Mouse (Mus musculus) cortical plate, adult 2 months (tissue): ENCODE results near the gene Rabggtb. TPM values are rescaled to one million over a fixed set of nuclear protein-coding genes. Genes with fewer than 3 reads are reported as not detected.

Source experiments
- H3K27ac ChIP-seq: fragments of 200-500 bp; 2 replicates; pipeline ENCODE4 v1.5.1; 2012; ENCODE audit warnings: low read length, control low read depth, inconsistent platforms; ENCODE audit not compliant: insufficient read depth
- H3K4me1 ChIP-seq: fragments of 200-500 bp; 2 replicates; pipeline ENCODE4 v1.6.1; 2011; ENCODE audit warnings: low read length; ENCODE audit not compliant: control insufficient read depth, insufficient read depth
- H3K4me3 ChIP-seq: fragments of 200-500 bp; 2 replicates; pipeline ENCODE4 v1.5.1; 2011; ENCODE audit warnings: mild to moderate bottlenecking, low read length, control low read depth; ENCODE audit not compliant: insufficient read depth
- CTCF ChIP-seq: fragments of 200-500 bp; IDR thresholded peaks from 2 replicates; pipeline ENCODE4 v1.5.1; 2011; ENCODE audit warnings: mild to moderate bottlenecking, control low read depth, low read length; ENCODE audit not compliant: insufficient read depth; ENCODE audit errors: extremely low read depth
- POLR2A ChIP-seq: fragments of 200-500 bp; IDR thresholded peaks from 2 replicates; pipeline ENCODE4 v1.6.1; 2011; ENCODE audit warnings: mild to moderate bottlenecking, low read length, control low read depth; ENCODE audit not compliant: insufficient read depth; ENCODE audit errors: extremely low read depth
- polyA plus RNA-seq: library from polyadenylated mRNA; depleted of rRNA; stranded (reverse); fragments of >200 nt; gene quantifications from 2 replicates; pipeline ENCODE4 v1.2.3, GENCODE M21; 2012

Rabggtb gene
- polyA plus RNA-seq, 1 experiment = 64.9 TPM

DNA sequence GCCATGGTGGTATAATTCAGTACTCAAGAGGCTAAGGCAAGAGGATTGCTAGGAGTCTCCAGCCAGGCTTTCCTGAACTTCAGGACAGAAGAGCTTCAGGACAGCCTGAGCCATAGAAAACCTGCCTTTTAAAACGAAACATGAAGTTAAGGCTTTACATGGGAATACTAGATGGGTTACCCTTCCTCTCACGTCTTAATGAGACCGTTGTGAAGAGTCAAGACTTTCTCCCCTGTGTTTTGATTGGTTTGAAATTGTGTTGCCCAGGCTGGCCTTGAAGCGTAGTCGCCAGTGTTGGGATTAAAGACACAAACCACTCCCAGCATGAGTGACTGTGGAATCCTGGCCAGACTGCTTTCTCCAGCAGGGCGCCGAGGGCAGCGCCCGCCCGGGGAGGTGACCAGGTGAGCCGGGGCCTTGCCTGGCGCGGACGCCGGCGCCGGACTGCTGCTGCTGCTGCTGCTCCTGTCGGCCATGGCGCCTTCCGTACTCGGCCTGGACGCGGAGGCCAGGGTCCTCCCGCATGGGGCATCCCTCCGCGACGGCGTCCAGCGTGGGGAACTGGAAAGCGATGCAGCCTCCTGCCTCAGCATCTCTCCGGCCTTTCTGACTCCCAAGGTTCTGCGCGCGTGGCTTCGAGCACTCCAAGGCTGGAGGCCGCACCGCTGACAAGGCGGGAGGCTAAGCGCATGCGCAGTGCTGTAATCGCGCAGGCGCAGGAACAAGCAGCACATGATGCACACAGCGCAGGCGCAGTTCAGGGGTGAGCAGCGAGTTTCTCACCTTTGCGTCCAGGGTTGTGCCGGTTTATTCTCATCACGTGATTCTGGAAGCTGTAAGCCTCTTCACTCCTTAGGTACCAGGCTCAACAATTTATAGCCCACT lies 7.3 kb downstream of the Rabggtb start:
- TF ChIP-seq POLR2A (no peak), CTCF (no peak)

DNA sequence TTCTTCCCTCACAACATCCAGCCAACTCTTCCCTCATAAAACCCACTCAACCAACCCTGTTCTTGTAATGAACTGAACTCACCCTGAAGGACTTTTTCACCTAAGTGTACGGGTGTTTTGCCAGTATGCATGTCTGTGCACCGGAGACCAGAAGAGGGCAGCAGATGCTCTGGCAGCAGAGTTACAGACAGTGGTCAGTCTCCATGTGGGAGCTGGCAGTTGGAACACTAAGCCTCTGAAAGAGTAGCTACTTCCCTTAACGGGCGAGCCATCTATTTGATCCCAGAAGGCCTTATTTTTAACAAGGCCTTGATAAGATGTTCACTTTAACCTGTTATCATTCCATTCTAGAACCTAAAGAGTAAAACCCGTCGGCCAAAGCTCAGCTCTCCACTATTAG lies 8.2 kb downstream of the Rabggtb start:
- no peak overlapping the region for H3K27ac ChIP-seq
- TF ChIP-seq CTCF (peak; percentile 54), POLR2A (no peak)
- H3K4me1 ChIP-seq = peaks cover 2% of the 10 kb centered on the region; the same call in 1 of the 2 replicates
- H3K4me3 ChIP-seq = no peak overlapping the region

More for the DNA sequence above, 7.3 kb downstream of the Rabggtb start:
- Histone ChIP-seq H3K27ac (no peak overlapping the region), H3K4me1 (peaks cover 3% of the 10 kb centered on the region), H3K4me3 (no peak overlapping the region)

DNA sequence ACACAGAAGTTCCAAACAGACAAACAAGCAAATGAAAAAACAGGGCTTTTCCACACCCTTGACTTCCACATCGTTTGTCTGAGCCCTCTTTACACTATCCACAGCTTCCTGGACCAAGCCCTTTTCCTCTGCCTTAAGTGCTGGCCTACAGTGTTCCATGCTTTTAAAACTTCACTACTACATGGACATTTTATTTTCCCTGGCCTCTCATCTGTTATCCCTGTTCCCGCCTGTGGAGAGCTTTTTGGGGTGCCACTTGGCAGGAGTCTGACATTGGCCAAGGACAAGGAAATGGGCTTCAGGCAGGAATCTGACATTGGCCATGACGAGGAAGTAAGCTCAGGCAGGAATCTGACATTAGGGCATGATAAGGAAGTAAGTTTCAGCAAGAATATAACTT lies 10.2 kb downstream of the Rabggtb start:
- Histone ChIP-seq H3K4me3 (no peak overlapping the region), H3K27ac (no peak overlapping the region), H3K4me1 (no peaks in the 10 kb centered on the region)
- TF ChIP-seq CTCF = no peak
- TF ChIP-seq POLR2A = no peak

DNA sequence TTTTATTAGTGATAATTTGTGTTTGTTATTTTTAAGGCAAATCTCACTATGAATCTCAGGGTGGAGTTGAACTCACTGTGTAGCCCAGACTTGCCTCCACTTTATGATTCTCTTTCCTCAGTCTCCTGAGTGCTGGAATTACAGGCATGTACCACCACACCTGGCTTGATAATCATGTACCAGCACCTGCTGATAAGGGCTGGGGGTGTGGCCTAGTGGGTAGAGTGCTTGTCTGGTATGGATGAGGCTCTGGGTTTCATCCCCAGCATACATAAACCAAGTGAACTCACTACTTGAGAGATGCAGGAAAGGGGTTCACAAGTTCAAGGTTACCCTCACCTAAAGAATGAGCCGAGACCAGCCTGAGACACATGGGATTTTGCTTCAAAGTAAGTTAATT lies 10.9 kb downstream of the Rabggtb start:
- Histone ChIP-seq H3K4me3 (no peak overlapping the region), H3K4me1 (no peaks in the 10 kb centered on the region), H3K27ac (no peak overlapping the region)
- TF ChIP-seq CTCF (no peak), POLR2A (no peak)

DNA sequence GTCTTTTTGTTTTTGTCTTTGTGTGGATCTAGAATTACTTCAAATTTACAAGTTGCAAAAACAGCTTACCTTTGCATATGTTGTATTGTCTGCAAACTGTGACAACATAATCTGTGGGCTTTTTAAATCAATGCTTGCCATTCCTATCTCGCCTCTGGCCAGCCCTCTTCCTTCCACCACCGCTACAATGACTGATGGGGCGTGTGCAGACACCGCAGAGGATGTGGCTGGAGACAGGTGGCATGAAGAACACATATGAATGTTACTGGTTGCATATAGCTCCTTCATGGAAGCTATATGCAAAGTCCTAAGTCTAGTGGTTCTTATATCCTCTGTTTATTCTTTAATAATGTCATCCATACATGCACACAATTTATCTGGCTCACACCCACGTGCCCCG lies 15.6 kb downstream of the Rabggtb start:
- Histone ChIP-seq H3K4me3 (no peak overlapping the region), H3K4me1 (no peaks in the 10 kb centered on the region), H3K27ac (no peak overlapping the region)
- TF ChIP-seq CTCF (no peak), POLR2A (no peak)

DNA sequence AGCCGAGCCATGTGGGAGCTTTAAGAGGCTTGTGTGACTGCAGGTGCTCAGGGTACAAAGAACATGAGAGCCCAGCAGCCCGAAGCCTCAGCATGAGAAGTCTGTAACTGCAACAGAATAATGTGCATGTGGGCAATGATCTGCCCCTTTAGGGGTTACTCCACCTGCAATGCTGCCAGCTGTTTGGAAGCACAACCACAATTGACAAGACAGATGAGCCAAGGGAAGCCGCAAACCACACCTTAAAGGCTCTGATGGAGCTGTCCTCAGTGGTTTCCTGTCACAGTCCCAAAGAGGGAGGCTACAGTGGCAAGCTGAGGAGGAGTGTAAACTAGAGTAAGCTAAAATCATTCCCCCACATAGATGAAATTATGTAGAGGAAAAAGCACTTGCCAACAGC lies 17.4 kb downstream of the Rabggtb start:
- Histone ChIP-seq H3K4me3 (no peak overlapping the region), H3K27ac (no peak overlapping the region), H3K4me1 (no peaks in the 10 kb centered on the region)
- TF ChIP-seq CTCF (no peak), POLR2A (no peak)

DNA sequence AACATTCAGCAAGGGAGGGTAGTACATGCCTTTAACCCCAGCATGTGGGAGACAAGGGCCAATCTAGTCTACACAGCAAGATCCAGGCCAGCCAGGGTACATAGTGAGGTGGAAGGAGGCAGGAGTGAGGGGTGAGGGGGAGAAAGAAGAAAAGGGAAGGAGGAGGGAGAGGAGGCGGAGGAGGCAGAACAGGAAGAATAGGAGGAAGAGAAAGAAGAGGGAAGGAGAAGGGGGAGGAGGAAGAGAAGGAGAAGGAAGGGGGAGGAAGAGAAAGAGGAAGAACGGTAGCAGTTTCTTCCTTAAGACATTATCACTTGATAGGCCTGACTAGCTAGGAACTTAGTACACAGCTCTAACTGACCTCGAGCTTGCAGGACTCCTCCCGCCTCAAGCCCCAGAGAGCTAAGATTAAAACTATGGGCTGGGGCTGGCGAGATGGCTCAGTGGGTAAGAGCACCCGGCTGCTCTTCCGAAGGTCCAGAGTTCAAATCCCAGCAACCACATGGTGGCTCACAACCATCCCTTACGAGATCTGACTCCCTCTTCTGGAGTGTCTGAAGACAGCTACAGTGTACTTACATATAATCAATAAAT lies 23.5 kb downstream of the Rabggtb start:
- TF ChIP-seq POLR2A (no peak), CTCF (no peak)
- Histone ChIP-seq H3K27ac (no peak overlapping the region), H3K4me1 (no peaks in the 10 kb centered on the region), H3K4me3 (no peak overlapping the region)

DNA sequence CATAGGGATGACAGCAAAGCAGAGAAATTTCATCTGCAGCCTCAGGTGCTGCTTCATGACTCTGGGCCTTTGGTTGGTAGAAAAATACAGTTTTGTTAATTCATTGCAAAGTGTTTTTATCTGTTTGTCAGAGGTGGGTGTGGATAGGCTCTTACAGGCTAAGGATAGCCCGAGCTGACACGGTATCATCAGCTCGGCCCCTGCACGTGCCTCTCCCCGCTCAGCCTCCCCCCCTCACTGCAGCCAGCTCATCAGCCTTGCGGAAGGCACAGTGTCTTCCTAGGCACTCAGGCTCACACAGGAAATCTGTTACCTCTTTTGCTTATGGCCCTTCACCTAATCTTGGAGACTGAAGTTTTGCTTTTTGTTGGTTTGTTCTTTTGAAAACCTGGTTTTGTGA lies 24.7 kb downstream of the Rabggtb start:
- Histone ChIP-seq H3K27ac (no peak overlapping the region), H3K4me3 (no peak overlapping the region), H3K4me1 (no peaks in the 10 kb centered on the region)
- no peak for TF ChIP-seq POLR2A
- no peak for TF ChIP-seq CTCF

DNA sequence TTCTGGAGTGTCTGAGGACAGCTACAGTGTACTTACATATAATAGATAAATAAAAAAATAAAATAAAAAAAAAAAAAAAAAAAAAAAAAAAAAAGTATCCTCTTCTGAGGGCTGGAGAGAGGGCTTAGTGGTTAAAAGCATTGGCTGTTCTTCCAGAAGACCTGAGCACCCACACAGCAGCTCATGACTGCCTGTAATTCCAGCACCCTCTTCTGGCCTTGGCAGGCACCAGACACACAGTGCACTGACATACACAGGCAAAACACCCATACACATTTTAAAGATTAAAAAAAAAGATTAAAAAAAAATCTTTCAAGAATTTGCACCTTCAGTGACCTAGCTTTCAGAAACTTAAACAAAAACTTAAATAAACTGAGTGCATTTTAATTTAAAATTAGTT lies 26.5 kb downstream of the Rabggtb start:
- Histone ChIP-seq H3K4me3 (no peak overlapping the region), H3K27ac (no peak overlapping the region), H3K4me1 (no peaks in the 10 kb centered on the region)
- TF ChIP-seq POLR2A = no peak
- no peak for TF ChIP-seq CTCF

DNA sequence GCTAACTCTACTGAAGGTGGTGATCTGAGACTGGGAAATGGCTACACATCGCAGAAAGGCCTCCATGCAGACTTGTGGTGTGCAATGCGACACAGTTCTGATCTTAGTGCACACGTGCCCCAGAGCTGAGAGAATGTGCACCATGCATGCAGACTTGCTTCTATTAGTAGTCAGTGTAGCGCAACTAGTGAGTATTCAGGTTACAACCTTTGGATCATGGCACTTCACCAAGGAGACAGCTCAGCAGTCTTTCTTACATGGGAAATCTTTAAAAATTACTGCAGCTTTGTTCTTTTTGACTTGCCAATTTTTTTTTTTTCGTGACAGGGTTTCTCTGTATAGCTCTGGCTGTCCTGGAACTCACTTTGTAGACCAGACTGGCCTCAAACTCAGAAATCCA lies 41.4 kb downstream of the Rabggtb start:
- Histone ChIP-seq H3K4me1 (no peaks in the 10 kb centered on the region), H3K4me3 (no peak overlapping the region), H3K27ac (no peak overlapping the region)
- TF ChIP-seq CTCF = no peak
- TF ChIP-seq POLR2A = no peak
